ENCODE assay signal across 20 mouse cellular contexts in the genomic region with DNA sequence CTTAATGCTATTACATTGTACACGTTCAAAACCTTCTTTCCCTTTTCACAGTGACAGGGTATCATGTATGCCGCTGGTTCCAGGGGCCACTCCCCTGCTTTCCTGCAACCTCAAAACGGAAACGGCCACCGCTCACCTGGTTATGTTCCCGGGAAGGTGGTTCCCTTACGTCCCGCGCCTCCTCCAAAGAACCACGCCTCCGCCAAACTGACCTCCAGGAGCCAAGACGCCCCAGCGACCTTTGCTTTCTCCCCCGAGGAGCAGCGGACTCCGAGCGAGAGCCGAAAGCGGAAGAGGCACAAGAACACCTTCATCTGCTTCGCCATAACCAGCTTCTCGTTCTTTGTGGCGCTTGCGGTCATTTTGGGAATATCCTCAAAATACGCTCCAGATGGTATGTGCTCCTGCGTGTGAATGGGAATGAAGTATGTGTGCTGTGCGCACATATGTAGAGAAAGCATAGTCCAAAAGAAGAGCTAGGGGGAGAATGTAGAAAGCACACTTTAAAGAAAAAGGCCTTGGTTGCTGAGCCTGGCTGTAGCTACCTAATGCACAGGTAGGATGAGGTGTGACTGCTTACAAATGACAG. TPM values are rescaled to one million over a fixed set of nuclear protein-coding genes. Genes with fewer than 3 reads are reported as not detected.
DNase-seq lines count a peak whose midpoint lies in the region; ATAC-seq and TF ChIP-seq lines count a peak whose summit lies in the region.
"Had no signal": no experiment of that assay in that cellular context is flagged by ENCODE, and none has a peak within 500 bp of the region (broad histone marks: within the 10 kb centered on the region; RNA-seq: fewer than 3 reads in every experiment).

No protein-coding gene starts in this region.

- no peak overlapping the region for H3K9ac ChIP-seq in forebrain, embryonic 12.5 days
- no peak overlapping the region for H3K9ac ChIP-seq in hindbrain, embryonic 13.5 days
- no peak overlapping the region for H3K9ac ChIP-seq in hindbrain, embryonic 16.5 days (ENCODE audit: low read depth, low read length)
- H3K9ac ChIP-seq in midbrain, embryonic 14.5 days (replicated peaks; ENCODE audit: low read length), result no peak overlapping the region
- no peak overlapping the region for H3K9ac ChIP-seq in midbrain, postnatal 0 days (replicated peaks; ENCODE audit: low read length, poor library complexity, severe bottlenecking)
- H3K9ac ChIP-seq: heart, embryonic 13.5 days; limb, embryonic 12.5 days; liver, embryonic 12.5 days had no signal

- no peak for ATAC-seq in forebrain, embryonic 12.5 days (ENCODE audit: low FRiP score)
- no peak for ATAC-seq in hindbrain, embryonic 13.5 days (ENCODE audit: low FRiP score)
- no peak for ATAC-seq in hindbrain, embryonic 16.5 days
- ATAC-seq in midbrain, embryonic 14.5 days (ENCODE audit: low FRiP score, low TSS enrichment), result no peak
- ATAC-seq in midbrain, postnatal 0 days (ENCODE audit: low FRiP score), result no peak
- ATAC-seq: CD4-positive, CD25-positive, alpha-beta regulatory T cell, adult 4 months; inflammation-experienced regulatory T-cells, adult 6 months; liver, embryonic 12.5 days; midbrain, embryonic 16.5 days had no signal

- H3K9me3 ChIP-seq in forebrain, embryonic 12.5 days, result no peaks in the 10 kb centered on the region
- no peaks in the 10 kb centered on the region for H3K9me3 ChIP-seq in forebrain, embryonic 10.5 days
- H3K9me3 ChIP-seq in hindbrain, embryonic 13.5 days, result no peaks in the 10 kb centered on the region
- no peaks in the 10 kb centered on the region for H3K9me3 ChIP-seq in hindbrain, embryonic 16.5 days (ENCODE audit: control insufficient read depth, low read length)
- H3K9me3 ChIP-seq in midbrain, embryonic 14.5 days (ENCODE audit: control insufficient read depth, low read length), result no peaks in the 10 kb centered on the region
- no peaks in the 10 kb centered on the region for H3K9me3 ChIP-seq in midbrain, postnatal 0 days (ENCODE audit: low read length)
- H3K9me3 ChIP-seq: heart, embryonic 13.5 days; limb, embryonic 12.5 days; liver, embryonic 12.5 days; megakaryocyte, embryonic 14.5 days had no signal

- H3K4me1 ChIP-seq in forebrain, embryonic 12.5 days, result peaks cover 39% of the 10 kb centered on the region
- H3K4me1 ChIP-seq in forebrain, embryonic 10.5 days, result peaks cover 30% of the 10 kb centered on the region
- peaks cover 41% of the 10 kb centered on the region for H3K4me1 ChIP-seq in hindbrain, embryonic 13.5 days (replicated peaks)
- peaks cover 9% of the 10 kb centered on the region for H3K4me1 ChIP-seq in hindbrain, embryonic 16.5 days (ENCODE audit: control insufficient read depth, insufficient read depth, low read depth, low read length)
- H3K4me1 ChIP-seq in midbrain, embryonic 14.5 days (ENCODE audit: control insufficient read depth, insufficient read depth, low read length), result peaks cover 33% of the 10 kb centered on the region
- H3K4me1 ChIP-seq in midbrain, postnatal 0 days (ENCODE audit: insufficient read depth, low read length), result 0 out of 2 replicates have a peak, but pooled peaks cover 2% of the 10 kb centered on the region
- no peaks in the 10 kb centered on the region for H3K4me1 ChIP-seq in embryonic fibroblast, embryonic 13.5 days (ENCODE audit: control insufficient read depth, insufficient read depth, low read length)
- H3K4me1 ChIP-seq: liver, embryonic 12.5 days had no signal

- H3K27ac ChIP-seq in forebrain, embryonic 12.5 days, result peak overlapping the region; percentile 46
- H3K27ac ChIP-seq in forebrain, embryonic 10.5 days, result no peak overlapping the region
- peak overlapping the region; percentile 35 for H3K27ac ChIP-seq in hindbrain, embryonic 13.5 days
- no peak overlapping the region for H3K27ac ChIP-seq in hindbrain, embryonic 16.5 days (ENCODE audit: low read depth, low read length)
- H3K27ac ChIP-seq in midbrain, embryonic 14.5 days (replicated peaks; ENCODE audit: low read depth, low read length), result peak overlapping the region; percentile 37; the same call in 1 of the 2 replicates
- no peak overlapping the region for H3K27ac ChIP-seq in midbrain, postnatal 0 days (ENCODE audit: low read depth, low read length)
- 0 out of 2 replicates have a peak overlapping the region, but pooled peaks have one; percentile 97 for H3K27ac ChIP-seq in embryonic fibroblast, embryonic 13.5 days (ENCODE audit: insufficient read depth, low read length)
- H3K27ac ChIP-seq: gastrocnemius, adult 2 months; heart, embryonic 13.5 days; limb, embryonic 12.5 days; liver, embryonic 12.5 days had no signal

- DNase-seq in forebrain, embryonic 10.5 days (ENCODE audit: extremely low spot score, low spot score), result no peak
- no peak for DNase-seq in midbrain, embryonic 14.5 days
- DNase-seq in midbrain, postnatal 0 days (ENCODE audit: low spot score), result no peak
- DNase-seq in layer of hippocampus, postnatal 14 days (ENCODE audit: low spot score in 2 of 2), result no peak
- DNase-seq: adrenal gland, adult 2 months; cerebellum, postnatal 10 days; gastrocnemius, adult 2 months; kidney, postnatal 10 days; lung, adult 2 months had no signal

- TF ChIP-seq CTCF in midbrain, postnatal 0 days (IDR thresholded peaks at IDR 0.05), result no peak
- TF ChIP-seq CTCF in embryonic fibroblast, embryonic 13.5 days (IDR thresholded peaks at IDR 0.05; ENCODE audit: borderline replicate concordance, insufficient read depth, low read length), result no peak

- H3K36me3 ChIP-seq in forebrain, embryonic 12.5 days (replicated peaks), result peaks cover 38% of the 10 kb centered on the region
- peaks cover 57% of the 10 kb centered on the region for H3K36me3 ChIP-seq in forebrain, embryonic 10.5 days (replicated peaks)
- peaks cover 35% of the 10 kb centered on the region for H3K36me3 ChIP-seq in hindbrain, embryonic 13.5 days
- H3K36me3 ChIP-seq in hindbrain, embryonic 16.5 days (ENCODE audit: control insufficient read depth, insufficient read depth, low read length), result peaks cover 6% of the 10 kb centered on the region; the same call in 1 of the 2 replicates
- H3K36me3 ChIP-seq in midbrain, embryonic 14.5 days (ENCODE audit: control insufficient read depth, insufficient read depth, low read length), result peaks cover 43% of the 10 kb centered on the region
- peaks cover 5% of the 10 kb centered on the region for H3K36me3 ChIP-seq in midbrain, postnatal 0 days (ENCODE audit: insufficient read depth, low read length)

- H3K27me3 ChIP-seq in forebrain, embryonic 12.5 days, result no peaks in the 10 kb centered on the region
- H3K27me3 ChIP-seq in forebrain, embryonic 10.5 days (ENCODE audit: poor library complexity, severe bottlenecking), result no peaks in the 10 kb centered on the region
- no peaks in the 10 kb centered on the region for H3K27me3 ChIP-seq in hindbrain, embryonic 13.5 days
- H3K27me3 ChIP-seq in hindbrain, embryonic 16.5 days (replicated peaks; ENCODE audit: control insufficient read depth, insufficient read depth, low read length), result no peaks in the 10 kb centered on the region
- H3K27me3 ChIP-seq in midbrain, embryonic 14.5 days (ENCODE audit: control insufficient read depth, insufficient read depth, low read length), result no peaks in the 10 kb centered on the region
- H3K27me3 ChIP-seq in midbrain, postnatal 0 days (ENCODE audit: insufficient read depth, low read length), result no peaks in the 10 kb centered on the region
- H3K27me3 ChIP-seq: heart, embryonic 13.5 days; limb, embryonic 12.5 days; liver, embryonic 12.5 days; megakaryocyte, embryonic 14.5 days had no signal

- H3K4me2 ChIP-seq in forebrain, embryonic 12.5 days, result no peak overlapping the region
- no peak overlapping the region for H3K4me2 ChIP-seq in hindbrain, embryonic 13.5 days
- no peak overlapping the region for H3K4me2 ChIP-seq in hindbrain, embryonic 16.5 days (ENCODE audit: low read length)
- no peak overlapping the region for H3K4me2 ChIP-seq in midbrain, embryonic 14.5 days (ENCODE audit: low read length)
- no peak overlapping the region for H3K4me2 ChIP-seq in midbrain, postnatal 0 days (ENCODE audit: low read depth, low read length, poor library complexity, severe bottlenecking)
- H3K4me2 ChIP-seq: heart, embryonic 13.5 days; limb, embryonic 12.5 days; liver, embryonic 12.5 days had no signal

- 93% methylated on average over 26 of the region's 26 CpGs for WGBS in forebrain, embryonic 12.5 days
- WGBS in forebrain, embryonic 10.5 days, result 93% methylated on average over 26 of the region's 26 CpGs
- WGBS in hindbrain, embryonic 13.5 days, result 92% methylated on average over 26 of the region's 26 CpGs
- WGBS in hindbrain, embryonic 16.5 days, result 89% methylated on average over 26 of the region's 26 CpGs
- WGBS in midbrain, embryonic 14.5 days, result 92% methylated on average over 26 of the region's 26 CpGs
- 94% methylated on average over 26 of the region's 26 CpGs for WGBS in midbrain, postnatal 0 days

- TF ChIP-seq POLR2A in embryonic fibroblast, embryonic 13.5 days (IDR thresholded peaks at IDR 0.05; ENCODE audit: low read depth, low read length), result no peak

- H3K4me3 ChIP-seq in forebrain, embryonic 12.5 days (replicated peaks), result no peak overlapping the region
- no peak overlapping the region for H3K4me3 ChIP-seq in forebrain, embryonic 10.5 days
- H3K4me3 ChIP-seq in hindbrain, embryonic 13.5 days, result no peak overlapping the region
- no peak overlapping the region for H3K4me3 ChIP-seq in hindbrain, embryonic 16.5 days (ENCODE audit: low read length)
- H3K4me3 ChIP-seq in midbrain, embryonic 14.5 days (replicated peaks; ENCODE audit: low read depth, low read length), result no peak overlapping the region
- no peak overlapping the region for H3K4me3 ChIP-seq in midbrain, postnatal 0 days (ENCODE audit: low read depth, low read length)
- no peak overlapping the region for H3K4me3 ChIP-seq in embryonic fibroblast, embryonic 13.5 days (ENCODE audit: insufficient read depth, low read length)
- H3K4me3 ChIP-seq: gastrocnemius, adult 2 months; heart, embryonic 13.5 days; limb, embryonic 12.5 days; liver, embryonic 12.5 days; megakaryocyte, embryonic 14.5 days had no signal

RNA-seq across cellular contexts. Expression of gene Cemip2, which starts 14.5 kb away (rescaled TPM):
- 88.7 and 89.2 TPM in 2 replicates for polyA plus RNA-seq in forebrain, embryonic 12.5 days (2016; fragmentation: Nextera tagmentation; extraction: Ambion mirVana)
- polyA plus RNA-seq in forebrain, embryonic 10.5 days (2016; fragmentation: Nextera tagmentation; extraction: Ambion mirVana), result 56.4 and 58.7 TPM in 2 replicates
- 49.1 and 54.1 TPM in 2 replicates for polyA plus RNA-seq in hindbrain, embryonic 13.5 days (2015; fragmentation: Nextera tagmentation; extraction: Ambion mirVana)
- polyA plus RNA-seq in hindbrain, embryonic 16.5 days (2015; fragmentation: Nextera tagmentation; extraction: Ambion mirVana), result 15.4 and 22.2 TPM in 2 replicates
- polyA plus RNA-seq in midbrain, embryonic 14.5 days (2014; fragmentation: Nextera tagmentation; extraction: Ambion mirVana), result 32.5 and 53.9 TPM in 2 replicates
- total RNA-seq in midbrain, postnatal 0 days (2014; rRNA removed), result 26.3 and 35.4 TPM in 2 replicates
- 13.0 and 15.8 TPM in 2 replicates for polyA plus RNA-seq in midbrain, postnatal 0 days (2015; fragmentation: Nextera tagmentation; extraction: Ambion mirVana)
- 24.0 and 25.5 TPM in 2 replicates for polyA plus RNA-seq in embryonic fibroblast, embryonic 13.5 days (2011; ENCODE audit: insufficient read length, low read depth, missing spikeins)
- total RNA-seq in layer of hippocampus, postnatal 14 days (2021), result 10 to 100 TPM; 23.2 to 23.9 TPM

Comparison
In these comparisons a context has a peak if more than half of its experiments do, and no peak if none do; other contexts are left out.
1. H3K27ac ChIP-seq: peak in forebrain, embryonic 12.5 days (single experiment), hindbrain, embryonic 13.5 days (single experiment), midbrain, embryonic 14.5 days (single experiment) and embryonic fibroblast, embryonic 13.5 days (single experiment); none in forebrain, embryonic 10.5 days (single experiment), hindbrain, embryonic 16.5 days (single experiment) and midbrain, postnatal 0 days (single experiment).